Mouse (Mus musculus): ENCODE results near the gene Hcn3. TPM values are rescaled to one million over a fixed set of nuclear protein-coding genes. Genes with fewer than 3 reads are reported as not detected.
A peak's percentile ranks its signal among the peaks of the same experiment; 100 is the strongest.
"Not testable (repeated sequence)": the region's sequence is repeated elsewhere in the genome, so short reads cannot be mapped to it uniquely, and the experiment has no call there.

Hcn3 gene
- polyA plus RNA-seq, 1 experiment from 2014 or later: 2.2 TPM

DNA sequence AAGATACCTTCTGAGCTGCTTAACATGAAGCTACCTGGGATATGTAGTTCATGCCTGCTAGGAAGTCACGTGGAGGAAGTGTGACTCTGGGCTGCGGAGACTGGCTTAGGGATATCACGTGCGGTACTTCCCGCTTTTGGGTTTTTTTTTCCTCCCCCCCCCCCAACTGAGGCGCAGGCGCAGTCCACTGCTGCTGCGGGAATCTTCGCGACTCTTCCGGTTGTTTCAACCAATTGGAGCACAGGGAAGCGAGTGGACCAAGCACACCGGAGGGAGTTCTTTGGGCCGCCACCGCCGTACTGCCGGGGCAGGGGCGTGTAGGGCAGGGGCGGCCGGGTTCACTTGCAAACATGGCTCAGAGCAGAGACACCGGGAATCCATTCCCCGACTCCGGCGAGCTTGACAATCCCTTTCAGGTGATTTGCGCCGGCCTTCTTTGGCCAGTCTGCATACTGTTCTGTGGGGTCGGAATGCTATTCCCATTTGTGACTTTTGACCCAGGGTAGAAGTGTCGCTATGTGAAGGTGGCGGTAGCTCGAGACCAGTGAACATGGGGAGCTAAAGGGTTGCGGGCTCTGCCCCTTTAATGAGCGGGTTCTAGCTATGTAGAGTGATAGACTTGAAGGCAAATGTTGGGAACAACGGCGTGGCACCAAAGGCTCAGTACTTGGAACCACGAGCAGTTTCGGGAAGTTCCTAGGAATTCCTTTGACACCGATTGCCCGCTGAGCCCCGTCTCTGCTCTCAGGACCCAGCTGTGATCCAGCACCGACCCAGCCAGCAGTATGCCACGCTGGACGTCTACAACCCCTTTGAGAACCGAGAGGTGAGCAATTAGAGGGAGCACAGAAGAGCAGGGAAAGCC is 17.5 kb upstream of the Hcn3 start, which contains the start of gene Scamp3:
Scamp3 (plus strand) TSS at position 232 of the 865 bp plus-strand sequence.
- peak; percentile 91 for ATAC-seq (ENCODE audit: insufficient number of reproducible peaks, low FRiP score, low TSS enrichment, low read depth)
- Histone ChIP-seq H3K27me3 (no peaks in the 10 kb centered on the region), H3K4me1 (peaks cover 16% of the 10 kb centered on the region), H3K27ac (peak within 1 kb of the TSS; percentile 86), H3K4me2 (peak within 1 kb of the TSS; percentile 81), H3K9ac (peak within 1 kb of the TSS; percentile 85), H3K9me3 (no peaks in the 10 kb centered on the region), H3K36me3 (peaks cover 75% of the 10 kb centered on the region), H3K4me3 (peak within 1 kb of the TSS; percentile 79)
- under 1% methylated on average over 43 of the region's 43 CpGs for WGBS

DNA sequence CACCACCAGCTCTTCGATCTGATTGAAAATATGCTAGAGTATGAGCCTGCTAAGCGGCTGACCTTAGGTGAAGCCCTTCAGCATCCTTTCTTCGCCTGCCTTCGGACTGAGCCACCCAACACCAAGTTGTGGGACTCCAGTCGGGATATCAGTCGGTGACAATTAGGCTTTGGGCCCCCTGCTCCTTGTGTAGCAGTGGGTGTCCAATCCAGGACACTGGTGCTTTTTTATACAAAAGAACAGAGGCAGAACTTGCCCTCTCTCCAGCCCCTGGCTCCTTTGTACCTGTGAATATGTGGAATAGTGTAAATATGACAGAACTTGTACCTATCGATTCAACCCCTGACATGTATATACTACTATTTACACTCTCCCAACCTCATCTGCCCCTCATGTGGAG is 16.4 kb upstream of the Hcn3 start:
- no peak overlapping the region for H3K9ac ChIP-seq
- no peaks in the 10 kb centered on the region for H3K27me3 ChIP-seq
- no peak overlapping the region for H3K27ac ChIP-seq
- H3K4me1 ChIP-seq: peaks cover 16% of the 10 kb centered on the region
- H3K4me3 ChIP-seq: no peak overlapping the region
- peaks cover 74% of the 10 kb centered on the region for H3K36me3 ChIP-seq
- 83% methylated on average over 7 of the region's 7 CpGs for WGBS
- ATAC-seq (ENCODE audit: insufficient number of reproducible peaks, low FRiP score, low TSS enrichment, low read depth): no peak
- H3K9me3 ChIP-seq: no peaks in the 10 kb centered on the region
- no peak overlapping the region for H3K4me2 ChIP-seq

DNA sequence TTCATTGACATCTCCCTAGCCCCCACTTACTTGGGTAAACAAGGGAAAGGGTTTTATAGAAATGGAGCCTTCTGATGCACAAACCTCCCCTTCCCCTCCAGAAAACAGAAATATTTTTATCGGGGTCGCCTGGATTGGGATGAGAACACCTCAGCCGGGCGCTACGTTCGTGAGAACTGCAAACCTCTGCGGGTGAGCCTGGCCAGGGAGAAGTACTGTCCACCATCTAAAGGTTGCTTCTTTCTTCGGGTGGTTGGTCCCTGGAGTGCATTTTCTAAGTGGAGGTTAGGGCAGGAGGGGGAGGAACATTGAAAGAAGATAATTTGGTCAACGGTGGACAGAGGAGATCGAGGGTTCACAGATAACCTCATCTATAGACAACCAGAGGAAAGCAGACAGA is 15.5 kb upstream of the Hcn3 start:
- peaks cover 73% of the 10 kb centered on the region for H3K36me3 ChIP-seq
- H3K4me2 ChIP-seq: no peak overlapping the region
- no peak for ATAC-seq (ENCODE audit: insufficient number of reproducible peaks, low FRiP score, low TSS enrichment, low read depth)
- H3K27me3 ChIP-seq: no peaks in the 10 kb centered on the region
- H3K9me3 ChIP-seq: no peaks in the 10 kb centered on the region
- no peak overlapping the region for H3K9ac ChIP-seq
- H3K4me1 ChIP-seq: peaks cover 16% of the 10 kb centered on the region
- no peak overlapping the region for H3K4me3 ChIP-seq
- WGBS: 90% methylated on average over 10 of the region's 10 CpGs
- no peak overlapping the region for H3K27ac ChIP-seq

DNA sequence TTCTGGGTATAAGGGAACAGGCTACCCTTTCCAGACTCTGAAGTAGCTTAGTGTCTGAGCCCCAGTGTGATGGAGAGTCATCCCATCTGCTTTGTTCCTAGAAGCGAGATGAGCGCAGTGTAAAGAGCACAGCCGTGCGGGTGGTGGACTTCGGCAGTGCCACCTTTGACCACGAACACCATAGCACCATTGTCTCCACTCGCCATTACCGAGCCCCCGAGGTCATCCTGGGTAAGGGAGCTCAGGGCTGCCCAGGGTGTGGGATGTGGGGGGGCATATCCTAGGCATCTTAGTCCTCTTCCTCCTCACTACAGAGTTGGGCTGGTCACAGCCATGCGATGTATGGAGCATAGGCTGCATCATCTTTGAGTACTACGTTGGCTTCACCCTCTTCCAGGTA is 14.8 kb upstream of the Hcn3 start:
- peaks cover 73% of the 10 kb centered on the region for H3K36me3 ChIP-seq
- no peak overlapping the region for H3K9ac ChIP-seq
- H3K9me3 ChIP-seq: no peaks in the 10 kb centered on the region
- 94% methylated on average over 11 of the region's 11 CpGs for WGBS
- no peaks in the 10 kb centered on the region for H3K27me3 ChIP-seq
- H3K27ac ChIP-seq: no peak overlapping the region
- ATAC-seq (ENCODE audit: insufficient number of reproducible peaks, low FRiP score, low TSS enrichment, low read depth): no peak
- H3K4me3 ChIP-seq: no peak overlapping the region
- peaks cover 16% of the 10 kb centered on the region for H3K4me1 ChIP-seq
- H3K4me2 ChIP-seq: no peak overlapping the region

DNA sequence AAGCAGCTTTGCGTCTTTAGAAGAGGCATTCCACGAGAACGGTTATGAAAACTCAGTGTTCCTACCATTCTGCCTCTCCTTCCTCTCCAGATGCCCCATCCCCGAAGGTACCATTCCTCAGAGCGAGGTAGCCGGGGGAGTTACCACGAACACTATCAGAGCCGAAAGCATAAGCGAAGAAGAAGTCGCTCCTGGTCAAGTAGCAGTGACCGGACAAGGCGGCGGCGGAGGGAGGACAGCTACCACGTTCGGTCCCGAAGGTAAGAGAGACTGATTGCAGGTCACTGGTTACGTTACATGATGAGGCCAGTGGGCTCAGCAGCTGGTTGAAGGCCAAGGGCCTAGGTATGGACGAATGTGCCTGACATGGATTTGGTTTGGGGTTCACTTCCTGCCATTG is 6.9 kb upstream of the Hcn3 start:
- Histone ChIP-seq H3K4me3 (no peak overlapping the region), H3K36me3 (peaks cover 53% of the 10 kb centered on the region)
- WGBS: 89% methylated on average over 19 of the region's 19 CpGs

DNA sequence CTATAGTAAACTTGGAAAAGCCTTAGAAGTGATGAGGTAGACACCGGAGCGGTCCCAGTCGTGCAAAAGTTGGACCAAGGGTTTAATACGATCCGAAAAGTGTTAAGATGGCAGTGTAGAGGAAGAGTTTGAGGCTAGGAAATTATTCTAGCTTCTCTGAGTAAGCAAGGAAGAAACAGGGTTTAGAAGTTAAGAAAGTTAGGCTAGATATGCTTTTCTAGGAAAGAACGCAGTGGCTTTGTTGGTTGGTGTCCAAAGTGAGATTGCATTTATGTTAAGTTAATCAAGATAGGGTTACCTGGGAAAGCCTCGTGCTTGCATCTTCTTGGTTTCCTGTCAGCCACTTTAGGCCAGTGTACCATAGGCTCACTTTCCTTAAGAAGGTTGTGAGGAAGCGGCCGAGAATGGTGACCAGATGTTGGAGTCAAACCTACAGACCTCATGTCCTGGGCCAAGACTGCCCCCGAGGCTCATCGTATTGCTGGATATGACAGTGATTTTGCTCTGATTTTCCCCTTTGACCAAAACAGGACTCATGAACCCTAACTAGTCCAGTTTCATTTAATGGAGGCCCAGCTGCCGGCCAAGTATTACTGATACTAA is 5.4 kb upstream of the Hcn3 start:
- ATAC-seq (ENCODE audit: insufficient number of reproducible peaks, low FRiP score, low TSS enrichment, low read depth): no peak
- Histone ChIP-seq H3K4me1 (peaks cover 22% of the 10 kb centered on the region), H3K36me3 (peaks cover 40% of the 10 kb centered on the region), H3K27ac (peak overlapping the region; percentile 98), H3K4me2 (peak overlapping the region; percentile 66), H3K27me3 (no peaks in the 10 kb centered on the region), H3K4me3 (peak overlapping the region; percentile 89), H3K9me3 (no peaks in the 10 kb centered on the region), H3K9ac (peak overlapping the region; percentile 89)
- WGBS: 12% methylated on average over 12 of the region's 12 CpGs

More for the DNA sequence above, 6.9 kb upstream of the Hcn3 start:
- H3K27ac ChIP-seq: no peak overlapping the region
- no peaks in the 10 kb centered on the region for H3K27me3 ChIP-seq
- H3K4me2 ChIP-seq: no peak overlapping the region
- ATAC-seq (ENCODE audit: insufficient number of reproducible peaks, low FRiP score, low TSS enrichment, low read depth): no peak
- no peaks in the 10 kb centered on the region for H3K9me3 ChIP-seq
- no peak overlapping the region for H3K9ac ChIP-seq
- peaks cover 21% of the 10 kb centered on the region for H3K4me1 ChIP-seq

DNA sequence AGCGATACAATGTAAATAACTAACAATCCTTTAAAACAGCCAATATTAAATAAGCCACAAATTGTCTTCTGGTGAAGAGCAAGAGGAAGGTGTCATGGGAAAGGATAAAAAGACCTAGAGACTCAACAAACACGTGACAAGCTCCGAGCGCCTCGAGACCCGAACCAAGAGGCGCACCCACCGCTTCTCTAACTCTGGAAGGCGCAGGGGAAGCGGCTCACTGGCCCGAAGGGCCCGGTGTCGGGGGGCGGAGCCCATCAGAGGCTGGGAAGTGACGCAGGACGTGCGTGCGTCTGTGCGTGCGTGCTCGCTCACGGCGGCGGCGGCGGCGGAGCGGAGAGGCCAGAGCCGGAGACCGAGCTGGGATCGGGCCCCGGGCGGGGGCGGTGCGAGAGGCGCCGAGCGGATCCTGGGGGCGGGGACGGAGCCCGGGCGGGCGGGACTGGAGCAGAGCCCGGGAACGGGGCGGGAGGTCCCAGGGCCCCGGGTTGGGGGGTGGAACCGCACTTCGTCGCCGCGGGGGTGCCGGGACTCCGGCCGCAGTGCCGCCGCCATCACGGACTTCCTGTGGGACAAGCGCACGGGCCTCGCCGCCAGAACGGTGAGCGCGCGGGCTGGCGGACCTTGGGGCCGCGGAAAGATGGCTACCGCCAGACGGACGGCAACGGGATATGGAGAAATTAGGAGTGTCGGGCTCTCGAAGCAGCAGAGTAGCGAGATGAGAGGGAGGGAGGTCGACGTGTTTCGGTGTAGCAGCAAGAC is 4.7 kb upstream of the Hcn3 start, which contains the start of gene Clk2:
Clk2 (plus strand) TSS at position 290 of the 762 bp plus-strand sequence.
- under 1% methylated on average over 75 of the region's 79 CpGs for WGBS

DNA sequence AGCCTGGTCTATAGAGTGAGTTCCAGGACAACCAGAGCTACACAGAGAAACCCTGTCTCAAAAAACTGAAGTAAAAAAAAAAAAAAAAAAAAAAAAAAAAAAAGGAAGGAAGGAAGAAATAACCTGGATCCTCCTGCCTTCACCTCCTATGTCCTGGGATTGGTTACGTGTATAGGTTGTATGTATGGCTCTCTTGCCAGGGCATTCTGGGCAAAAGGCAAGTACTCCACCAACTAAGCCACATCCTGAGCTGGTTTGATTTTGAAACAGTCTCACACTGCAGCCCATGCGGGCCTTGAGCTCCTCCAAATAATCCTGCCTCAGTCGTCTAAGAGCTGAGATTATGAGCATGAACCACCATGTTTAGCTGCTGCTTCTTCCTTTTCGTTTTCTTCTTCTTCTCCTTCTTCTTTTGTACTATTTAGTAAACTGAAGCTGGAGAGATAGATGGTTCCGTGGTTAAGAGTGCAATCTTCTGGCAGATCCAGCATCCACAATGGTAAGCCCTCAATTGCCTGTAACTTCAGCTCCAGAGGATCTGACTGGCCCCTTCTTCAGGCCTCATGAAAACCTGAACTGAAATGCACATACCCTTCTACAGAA is 3.7 kb upstream of the Hcn3 start:
- 71% methylated on average over 5 of the region's 5 CpGs for WGBS
- peak overlapping the region; percentile 66 for H3K4me2 ChIP-seq
- no peaks in the 10 kb centered on the region for H3K9me3 ChIP-seq
- H3K36me3 ChIP-seq: peaks cover 24% of the 10 kb centered on the region
- H3K27me3 ChIP-seq: peaks cover 12% of the 10 kb centered on the region
- ATAC-seq (ENCODE audit: insufficient number of reproducible peaks, low FRiP score, low TSS enrichment, low read depth): no peak
- H3K27ac ChIP-seq: peak overlapping the region; percentile 98; the same call in 1 of the 2 replicates
- H3K9ac ChIP-seq: no peak overlapping the region
- H3K4me3 ChIP-seq: peak overlapping the region; percentile 89
- peaks cover 36% of the 10 kb centered on the region for H3K4me1 ChIP-seq

More for the DNA sequence above, 4.7 kb upstream of the Hcn3 start, which contains the start of gene Clk2:
- peak within 1 kb of the TSS; percentile 66 for H3K4me2 ChIP-seq
- no peaks in the 10 kb centered on the region for H3K9me3 ChIP-seq
- peak within 1 kb of the TSS; percentile 89 for H3K4me3 ChIP-seq
- H3K4me1 ChIP-seq: peaks cover 29% of the 10 kb centered on the region
- peak within 1 kb of the TSS; percentile 89 for H3K9ac ChIP-seq
- peaks cover 33% of the 10 kb centered on the region for H3K36me3 ChIP-seq
- ATAC-seq (ENCODE audit: insufficient number of reproducible peaks, low FRiP score, low TSS enrichment, low read depth): peak; percentile 92
- H3K27me3 ChIP-seq: peaks cover 3% of the 10 kb centered on the region
- peak within 1 kb of the TSS; percentile 98 for H3K27ac ChIP-seq

DNA sequence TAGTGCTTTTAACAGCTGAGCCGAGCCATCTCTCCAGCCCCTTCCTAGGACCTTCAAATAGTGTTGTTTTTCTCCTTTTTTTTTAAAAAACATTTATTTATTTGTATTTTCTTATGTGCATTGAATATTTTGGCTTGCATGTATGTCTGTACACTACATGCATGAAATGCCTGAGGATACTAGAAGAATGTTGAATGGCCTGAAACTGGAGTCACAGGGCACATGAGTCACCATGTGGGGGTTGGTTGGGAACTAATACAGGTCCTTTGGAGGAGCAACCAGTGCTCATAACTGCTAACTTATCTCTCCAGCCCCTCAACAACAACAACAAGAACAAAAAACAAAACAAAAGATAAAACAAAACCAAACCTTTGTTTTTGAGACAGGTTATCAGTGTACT is 3.1 kb upstream of the Hcn3 start:
- WGBS: 64% methylated on average over 1 of the region's 1 CpGs
- Histone ChIP-seq H3K4me2 (no peak overlapping the region), H3K27ac (no peak overlapping the region), H3K36me3 (peaks cover 17% of the 10 kb centered on the region), H3K27me3 (peaks cover 19% of the 10 kb centered on the region), H3K4me3 (no peak overlapping the region), H3K9me3 (no peaks in the 10 kb centered on the region), H3K4me1 (peaks cover 36% of the 10 kb centered on the region), H3K9ac (no peak overlapping the region)
- ATAC-seq (ENCODE audit: insufficient number of reproducible peaks, low FRiP score, low TSS enrichment, low read depth): no peak

DNA sequence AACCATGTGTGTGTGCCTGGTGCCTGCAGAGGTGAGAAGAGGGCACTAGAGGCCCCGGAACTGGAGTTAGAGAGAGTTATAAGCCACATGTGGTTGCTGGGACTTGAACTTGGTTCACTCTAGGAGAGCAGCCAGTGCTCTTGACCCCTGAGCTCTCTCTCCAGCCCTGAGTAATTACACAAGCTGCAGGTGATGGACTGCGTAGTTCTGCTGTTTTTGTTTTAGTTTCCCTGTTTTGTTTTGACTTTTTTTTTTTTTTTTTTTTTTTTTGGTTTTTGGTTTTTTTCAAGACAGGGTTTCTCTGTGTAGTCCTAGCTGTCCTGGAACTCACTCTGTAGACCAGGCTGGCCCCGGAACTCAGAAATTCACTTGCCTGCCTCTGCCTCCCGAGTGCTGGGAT is 1.8 kb upstream of the Hcn3 start:
- Histone ChIP-seq H3K27me3 (peaks cover 22% of the 10 kb centered on the region), H3K4me3 (no peak overlapping the region), H3K4me1 (peaks cover 32% of the 10 kb centered on the region), H3K27ac (no peak overlapping the region), H3K36me3 (peaks cover 6% of the 10 kb centered on the region; the same call in 1 of the 2 replicates), H3K4me2 (no peak overlapping the region), H3K9ac (no peak overlapping the region), H3K9me3 (no peaks in the 10 kb centered on the region)
- WGBS: 69% methylated on average over 4 of the region's 4 CpGs
- ATAC-seq (ENCODE audit: insufficient number of reproducible peaks, low FRiP score, low TSS enrichment, low read depth): no peak

DNA sequence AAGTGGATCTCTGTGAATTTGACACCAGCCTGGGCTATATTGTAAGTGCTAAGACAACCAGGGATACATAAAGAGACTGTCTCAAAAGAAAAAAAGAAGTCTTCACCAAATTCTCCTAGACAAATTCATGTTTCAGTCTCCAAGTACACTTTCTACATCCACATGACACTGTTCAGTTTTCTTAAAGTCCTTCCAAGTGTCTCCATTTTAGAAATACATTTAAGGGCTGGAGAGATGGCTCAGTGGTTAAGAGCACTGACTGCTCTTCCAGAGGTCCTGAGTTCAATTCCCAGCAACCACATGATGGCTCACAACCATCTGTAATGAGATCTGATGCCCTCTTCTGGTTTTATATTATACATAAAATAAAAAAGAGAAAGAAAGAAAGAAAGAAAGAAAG is 1.2 kb upstream of the Hcn3 start:
- not testable (repeated sequence) for ATAC-seq (ENCODE audit: insufficient number of reproducible peaks, low FRiP score, low TSS enrichment, low read depth); H3K4me2 ChIP-seq; H3K27ac ChIP-seq; H3K9ac ChIP-seq; H3K9me3 ChIP-seq; H3K4me3 ChIP-seq; H3K36me3 ChIP-seq
- peaks cover 22% of the 10 kb centered on the region for H3K27me3 ChIP-seq
- H3K4me1 ChIP-seq: peaks cover 27% of the 10 kb centered on the region

All from limb, embryonic 15.5 days (tissue).